Mouse (Mus musculus) liver, adult 2 months (tissue): ENCODE measurements around the gene Gm3250. TPM values are rescaled to one million over a fixed set of nuclear protein-coding genes. Genes with fewer than 3 reads are reported as not detected.
"Not testable (repeated sequence)": the region's sequence is repeated elsewhere in the genome, so short reads cannot be mapped to it uniquely, and the experiment has no call there.

Experiments used
- DNase-seq: peaks from one replicate; pipeline ENCODE4 v3.0.0-alpha.2; 2011; ENCODE audit warnings: low read depth, low spot score; ENCODE audit errors: extremely low read depth
- H3K27ac ChIP-seq: fragments of 200-500 bp; replicated peaks from 2 replicates; pipeline ENCODE4 v1.5.1; 2012; ENCODE audit warnings: low read depth, mild to moderate bottlenecking, control low read depth, inconsistent platforms, low read length; ENCODE audit not compliant: insufficient read depth
- H3K27me3 ChIP-seq: fragments of 200-500 bp; 2 replicates; pipeline ENCODE4 v1.6.1; 2012; ENCODE audit warnings: mild to moderate bottlenecking, moderate library complexity, low read length, inconsistent platforms; ENCODE audit not compliant: control insufficient read depth, insufficient read depth
- H3K36me3 ChIP-seq: fragments of 200-500 bp; 2 replicates; pipeline ENCODE4 v1.6.1; 2012; ENCODE audit warnings: low read length, inconsistent platforms; ENCODE audit not compliant: control insufficient read depth, insufficient read depth
- H3K4me1 ChIP-seq: fragments of 200-500 bp; 2 replicates; pipeline ENCODE4 v1.6.1; 2011; ENCODE audit warnings: low read length; ENCODE audit not compliant: control insufficient read depth, insufficient read depth
- H3K4me3 ChIP-seq: fragments of 200-500 bp; 2 replicates; pipeline ENCODE4 v1.5.1; 2011; ENCODE audit warnings: low read depth, mild to moderate bottlenecking, control low read depth, low read length, moderate library complexity; ENCODE audit not compliant: insufficient read depth
- H3K79me2 ChIP-seq: fragments of 200-500 bp; 2 replicates; pipeline ENCODE4 v1.6.1; 2012; ENCODE audit warnings: inconsistent platforms, mild to moderate bottlenecking, low read length, moderate library complexity; ENCODE audit not compliant: control insufficient read depth, insufficient read depth
- H3K9ac ChIP-seq: fragments of 200-500 bp; 2 replicates; pipeline ENCODE4 v1.6.1; 2012; ENCODE audit warnings: low read depth, mild to moderate bottlenecking, control low read depth, inconsistent platforms, low read length
- CTCF ChIP-seq: fragments of 200-500 bp; IDR thresholded peaks from 2 replicates; pipeline ENCODE4 v1.5.1; 2011; ENCODE audit warnings: low read depth, low read length, control low read depth
- POLR2A ChIP-seq: fragments of 200-500 bp; IDR thresholded peaks from 2 replicates; pipeline ENCODE4 v1.6.1; 2011; ENCODE audit warnings: low read length, control low read depth; ENCODE audit not compliant: insufficient read depth; ENCODE audit errors: extremely low read depth
- WGBS: fragments of 180-500 bp; shearing (Covaris S2); methylation state at CpG from one replicate; pipeline ENCODE4 v1.1.7; 2018; 5-methylcytosine and 5-hydroxymethylcytosine counted together
- polyA plus RNA-seq: library from polyadenylated mRNA; depleted of rRNA; stranded (reverse); fragments of >200 nt; gene quantifications from 2 replicates; pipeline ENCODE4 v1.2.3, GENCODE M21; 2012
- total RNA-seq: library from RNA; depleted of rRNA; stranded (reverse); fragments of >200 nt; gene quantifications from 2 replicates; pipeline ENCODE4 v1.2.3, GENCODE M21; 2014

Gene Gm3250
- total and polyA plus RNA-seq, 2 experiments, result not detected

GRCm38 (mm10) chr10:77811743-77812142 lies 29.4 kb upstream of the Gm3250 start, which contains the start of gene Gm9507:
Gene Gm9507, minus strand, starts transcription at chr10:77811843.
- no peaks in the 10 kb centered on the region for H3K4me1 ChIP-seq
- H3K27me3 ChIP-seq, result no peaks in the 10 kb centered on the region
- TF ChIP-seq POLR2A (no peak), CTCF (no peak)
- 67% methylated on average over 5 of the region's 5 CpGs for WGBS
- no peak within 1 kb of the TSS for H3K27ac ChIP-seq
- DNase-seq, result no peak
- no peak within 1 kb of the TSS for H3K4me3 ChIP-seq
- no peaks in the 10 kb centered on the region for H3K36me3 ChIP-seq
- no peak within 1 kb of the TSS for H3K9ac ChIP-seq
- no peaks in the 10 kb centered on the region for H3K79me2 ChIP-seq

DNA sequence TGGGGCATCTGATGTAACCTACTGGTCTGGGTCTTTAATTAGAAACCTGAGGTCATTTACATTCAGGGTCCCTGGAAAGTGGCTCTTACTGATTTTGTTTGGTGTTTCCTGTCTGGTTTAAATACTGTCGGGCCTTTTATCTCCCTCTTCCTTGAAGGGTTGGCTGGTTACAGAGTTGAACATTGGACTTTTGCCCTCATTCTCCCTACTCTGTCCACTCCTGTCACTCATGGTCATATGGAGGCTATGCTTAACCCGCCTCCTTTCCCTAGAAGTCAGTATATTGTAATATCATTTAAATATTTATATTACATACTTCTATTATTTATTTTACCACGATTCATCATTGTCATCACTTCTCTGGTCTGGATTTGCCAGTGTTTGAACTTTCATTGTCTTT lies 21.8 kb upstream of the Gm3250 start:
- WGBS, result 49% methylated on average over 3 of the region's 3 CpGs

GRCm38 (mm10) chr10:77798921-77799508 lies 16.7 kb upstream of the Gm3250 start, which contains the start of gene Gm19668:
Gene Gm19668, minus strand, starts transcription at chr10:77799133.
- Histone ChIP-seq H3K27me3 (no peaks in the 10 kb centered on the region), H3K79me2 (no peaks in the 10 kb centered on the region), H3K4me3 (no peak within 1 kb of the TSS), H3K36me3 (no peaks in the 10 kb centered on the region), H3K9ac (no peak within 1 kb of the TSS), H3K4me1 (no peaks in the 10 kb centered on the region), H3K27ac (no peak within 1 kb of the TSS)
- 80% methylated on average over 8 of the region's 8 CpGs for WGBS
- no peak for TF ChIP-seq POLR2A
- no peak for TF ChIP-seq CTCF
- no peak for DNase-seq

More for the DNA sequence above, 21.8 kb upstream of the Gm3250 start:
- Histone ChIP-seq H3K27me3 (no peaks in the 10 kb centered on the region), H3K36me3 (no peaks in the 10 kb centered on the region), H3K4me1 (no peaks in the 10 kb centered on the region), H3K4me3 (no peak overlapping the region), H3K79me2 (no peaks in the 10 kb centered on the region), H3K27ac (no peak overlapping the region), H3K9ac (no peak overlapping the region)
- peak; percentile 15 for DNase-seq
- TF ChIP-seq CTCF, result no peak
- no peak for TF ChIP-seq POLR2A

- not testable (repeated sequence) for H3K79me2 ChIP-seq, H3K4me3 ChIP-seq, H3K4me1 ChIP-seq, H3K9ac ChIP-seq, H3K27ac ChIP-seq, H3K36me3 ChIP-seq, H3K27me3 ChIP-seq, DNase-seq
- 69% methylated on average over 3 of the region's 3 CpGs for WGBS
Measured at GRCm38 (mm10) chr10:77798164-77798920, 16.0 kb upstream of the Gm3250 start.

DNA sequence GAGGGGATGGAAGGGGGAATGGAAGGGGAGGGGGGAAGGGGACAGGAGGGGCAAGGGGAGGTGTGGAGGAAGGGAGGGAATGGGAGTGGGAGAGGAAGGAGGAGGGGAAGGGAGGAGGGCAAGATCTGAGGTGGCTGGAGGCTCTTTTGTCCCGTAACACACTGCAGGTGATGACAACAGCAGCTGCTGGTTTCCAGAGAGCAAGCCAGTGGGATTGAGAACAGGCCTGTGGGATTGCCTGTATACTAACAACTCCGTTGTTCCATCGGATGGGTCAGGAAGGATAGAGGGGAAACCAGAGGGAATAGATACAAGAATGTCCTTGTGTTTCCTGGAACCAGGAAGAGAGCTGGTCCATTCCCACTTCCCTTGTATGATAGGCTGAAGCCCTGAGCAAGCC lies 15.3 kb upstream of the Gm3250 start:
- WGBS, result 35% methylated on average over 3 of the region's 3 CpGs
- H3K4me1 ChIP-seq, result no peaks in the 10 kb centered on the region
- no peak overlapping the region for H3K27ac ChIP-seq
- H3K79me2 ChIP-seq, result no peaks in the 10 kb centered on the region
- H3K36me3 ChIP-seq, result no peaks in the 10 kb centered on the region
- DNase-seq, result no peak
- H3K9ac ChIP-seq, result no peak overlapping the region
- no peak overlapping the region for H3K4me3 ChIP-seq
- TF ChIP-seq CTCF, result no peak
- no peak for TF ChIP-seq POLR2A
- H3K27me3 ChIP-seq, result no peaks in the 10 kb centered on the region

- TF ChIP-seq CTCF, result no peak
- TF ChIP-seq POLR2A, result no peak
- no peak for DNase-seq
- no peak within 1 kb of the TSS for H3K4me3 ChIP-seq
- H3K79me2 ChIP-seq, result no peaks in the 10 kb centered on the region
- H3K27me3 ChIP-seq, result no peaks in the 10 kb centered on the region
- no peak within 1 kb of the TSS for H3K27ac ChIP-seq
- no peak within 1 kb of the TSS for H3K9ac ChIP-seq
- H3K36me3 ChIP-seq, result no peaks in the 10 kb centered on the region
- no peaks in the 10 kb centered on the region for H3K4me1 ChIP-seq
- WGBS, result 51% methylated on average over 2 of the region's 2 CpGs
Measured at GRCm38 (mm10) chr10:77794976-77795375, 12.6 kb upstream of the Gm3250 start, which contains the start of gene Gm9639. Gene Gm9639, minus strand, starts transcription at chr10:77795076.
